Mouse (Mus musculus) liver, embryonic 12.5 days (tissue): Measurements from ENCODE around the gene Rora. TPM values are rescaled to one million over a fixed set of nuclear protein-coding genes. Genes with fewer than 3 reads are reported as not detected.

Experiments used
- ATAC-seq: fragments of 200-750 bp; cut with Nextera tagmentation; 2 replicates; pipeline ENCODE4 v1.8.0; 2017; ENCODE audit warnings: moderate number of reproducible peaks, mild to moderate bottlenecking, moderate library complexity
- H3K27ac ChIP-seq: fragments of 300-500 bp; sonication (generic); 2 replicates; pipeline ENCODE4 v1.5.1; 2016; ENCODE audit warnings: mild to moderate bottlenecking
- H3K27me3 ChIP-seq: fragments of 300-500 bp; sonication (generic); replicated peaks from 2 replicates; pipeline ENCODE4 v1.6.1; 2016; ENCODE audit warnings: mild to moderate bottlenecking, moderate library complexity
- H3K36me3 ChIP-seq: fragments of 300-500 bp; sonication (generic); 2 replicates; pipeline ENCODE4 v1.6.1; 2016; ENCODE audit warnings: mild to moderate bottlenecking, moderate library complexity
- H3K4me1 ChIP-seq: fragments of 300-500 bp; sonication (generic); 2 replicates; pipeline ENCODE4 v1.6.1; 2016
- H3K4me2 ChIP-seq: fragments of 300-500 bp; sonication (generic); 2 replicates; pipeline ENCODE4 v1.6.1; 2016; ENCODE audit warnings: mild to moderate bottlenecking, moderate library complexity
- H3K4me3 ChIP-seq: fragments of 300-500 bp; sonication (generic); 2 replicates; pipeline ENCODE4 v1.5.1; 2016; ENCODE audit warnings: mild to moderate bottlenecking, moderate library complexity
- H3K9ac ChIP-seq: fragments of 300-500 bp; sonication (generic); 2 replicates; pipeline ENCODE4 v1.6.1; 2016; ENCODE audit warnings: mild to moderate bottlenecking, moderate library complexity
- H3K9me3 ChIP-seq: fragments of 300-500 bp; sonication (generic); replicated peaks from 2 replicates; pipeline ENCODE4 v1.6.1; 2016; ENCODE audit warnings: mild to moderate bottlenecking, moderate library complexity
- WGBS: fragments of 180-500 bp; shearing (Covaris S2); methylation state at CpG from one replicate; pipeline ENCODE4 v1.1.7; 2016; ENCODE audit not compliant: insufficient replicate concordance; 5-methylcytosine and 5-hydroxymethylcytosine counted together
- polyA plus RNA-seq: library from polyadenylated mRNA; unstranded; fragments of >200 nt; fragmentation: Nextera tagmentation; extraction: Ambion mirVana; gene quantifications from 2 replicates; pipeline ENCODE4 v1.2.1, GENCODE M21; 2016

Gene Rora
- polyA plus RNA-seq, 1 experiment from 2014 or later = 2.4 TPM

DNA sequence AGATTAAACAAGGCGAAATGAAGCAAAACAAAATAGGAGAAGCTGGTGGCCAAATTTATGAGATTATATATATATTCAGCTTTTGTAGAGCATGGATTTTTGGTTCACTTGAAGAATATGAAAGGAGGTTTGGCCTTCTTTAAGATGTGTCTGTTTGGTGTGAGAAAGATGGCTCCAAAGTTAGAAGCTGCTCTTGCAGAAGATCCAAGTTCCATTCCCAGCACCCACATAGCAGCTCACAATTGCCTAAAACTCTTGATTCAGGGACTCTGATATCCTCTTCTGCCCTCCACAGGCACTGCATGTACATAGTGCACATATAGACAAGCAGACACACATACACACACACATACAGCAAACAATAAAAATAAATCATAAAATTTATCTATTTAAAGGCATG lies 668.4 kb downstream of the Rora start:
- Histone ChIP-seq H3K9me3 (no peaks in the 10 kb centered on the region), H3K36me3 (no peaks in the 10 kb centered on the region), H3K9ac (no peak overlapping the region), H3K4me1 (peaks cover 21% of the 10 kb centered on the region), H3K27ac (no peak overlapping the region), H3K4me2 (no peak overlapping the region), H3K4me3 (no peak overlapping the region), H3K27me3 (no peaks in the 10 kb centered on the region)
- no peak for ATAC-seq
- WGBS = 83% methylated on average over 1 of the region's 1 CpGs

DNA sequence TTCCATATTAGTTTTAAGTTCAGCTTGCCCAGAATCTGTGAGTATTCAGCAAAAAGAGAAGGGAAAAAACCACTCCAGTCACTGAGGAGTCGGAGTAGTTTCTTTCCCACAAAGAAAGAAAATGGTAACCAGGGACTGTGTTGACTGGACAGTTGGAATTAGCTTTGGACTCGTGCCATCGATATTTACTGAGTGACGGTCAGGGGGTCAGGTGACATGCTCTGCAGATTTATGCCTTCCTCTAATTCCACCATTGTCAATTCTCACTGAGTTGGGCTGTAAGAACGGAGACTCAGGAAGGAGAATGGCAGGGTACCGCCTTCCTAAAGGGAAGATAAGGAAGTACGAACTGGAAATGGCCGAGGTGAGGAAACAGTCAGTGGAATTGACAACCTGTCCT lies 670.2 kb downstream of the Rora start:
- Histone ChIP-seq H3K27me3 (no peaks in the 10 kb centered on the region), H3K27ac (no peak overlapping the region), H3K36me3 (no peaks in the 10 kb centered on the region), H3K4me2 (peak overlapping the region; percentile 16; the same call in 1 of the 2 replicates), H3K4me3 (no peak overlapping the region), H3K4me1 (peaks cover 21% of the 10 kb centered on the region), H3K9ac (no peak overlapping the region), H3K9me3 (no peaks in the 10 kb centered on the region)
- no peak for ATAC-seq
- 40% methylated on average over 8 of the region's 8 CpGs for WGBS

DNA sequence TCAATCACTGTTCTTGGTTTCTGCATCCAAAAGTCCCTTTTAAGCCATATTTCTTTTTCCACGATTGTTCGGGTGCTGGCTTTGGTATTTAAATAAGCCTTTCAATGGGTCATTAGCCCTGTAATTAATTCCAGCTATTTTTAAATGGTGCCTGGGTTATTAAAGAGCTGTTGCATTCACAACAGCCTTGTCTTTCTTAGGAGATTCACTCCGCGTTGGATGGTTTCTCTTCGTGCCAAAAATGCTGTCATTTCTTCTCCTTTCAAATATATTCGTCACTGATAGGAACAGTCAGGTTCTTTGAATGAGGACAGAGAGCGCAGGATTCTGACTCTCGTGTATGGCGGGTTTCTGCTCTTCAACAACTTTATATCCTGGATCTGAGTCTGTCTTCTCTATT lies 673.5 kb downstream of the Rora start:
- H3K27me3 ChIP-seq = no peaks in the 10 kb centered on the region
- H3K36me3 ChIP-seq = no peaks in the 10 kb centered on the region
- H3K9me3 ChIP-seq = no peaks in the 10 kb centered on the region
- WGBS = 75% methylated on average over 9 of the region's 9 CpGs
- no peak overlapping the region for H3K4me2 ChIP-seq
- peaks cover 18% of the 10 kb centered on the region for H3K4me1 ChIP-seq
- no peak overlapping the region for H3K9ac ChIP-seq
- H3K4me3 ChIP-seq = no peak overlapping the region
- no peak for ATAC-seq
- no peak overlapping the region for H3K27ac ChIP-seq

DNA sequence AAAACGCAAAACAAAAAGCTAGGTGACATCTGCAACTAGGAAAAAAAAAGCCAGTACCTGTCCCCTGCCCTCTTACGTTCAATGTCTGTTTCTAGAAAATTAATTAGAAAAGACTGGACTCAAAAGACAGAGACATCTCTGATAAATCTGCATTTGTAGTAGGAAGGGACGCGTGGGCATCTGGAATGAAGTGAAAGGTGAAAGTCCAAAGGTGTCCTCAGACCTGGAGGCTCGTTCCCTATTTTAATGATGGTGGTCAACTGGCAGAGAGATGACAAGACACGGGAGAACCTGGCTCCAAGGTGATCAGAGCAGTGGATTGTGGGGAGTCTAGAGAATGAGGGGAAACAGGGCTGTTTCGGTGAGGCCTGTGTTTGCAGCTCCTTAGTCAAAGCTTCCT lies 674.0 kb downstream of the Rora start:
- Histone ChIP-seq H3K36me3 (no peaks in the 10 kb centered on the region), H3K9me3 (no peaks in the 10 kb centered on the region), H3K27ac (no peak overlapping the region), H3K27me3 (no peaks in the 10 kb centered on the region), H3K4me1 (peaks cover 15% of the 10 kb centered on the region), H3K4me2 (no peak overlapping the region), H3K9ac (no peak overlapping the region), H3K4me3 (no peak overlapping the region)
- no peak for ATAC-seq
- 73% methylated on average over 7 of the region's 7 CpGs for WGBS

DNA sequence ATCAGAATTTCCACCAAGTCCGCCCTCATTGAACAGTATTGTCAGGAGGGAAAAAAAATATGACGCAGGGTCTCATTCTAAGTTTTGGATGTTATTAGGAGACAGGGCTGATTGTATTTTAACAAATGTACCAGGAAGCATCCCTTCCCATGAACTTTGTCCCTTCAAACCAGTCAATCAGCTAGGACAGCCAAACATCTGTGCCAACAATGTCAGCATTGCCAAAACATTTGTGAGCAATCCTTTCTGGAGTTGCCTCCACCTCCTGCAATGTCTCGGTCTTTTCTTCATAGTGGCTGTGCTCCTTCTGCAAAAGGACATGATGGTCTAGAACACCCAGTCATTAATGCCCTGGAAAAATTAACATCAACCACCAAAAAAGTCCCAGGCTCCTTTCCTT lies 678.2 kb downstream of the Rora start:
- no peak overlapping the region for H3K4me2 ChIP-seq
- no peaks in the 10 kb centered on the region for H3K9me3 ChIP-seq
- 78% methylated on average over 3 of the region's 3 CpGs for WGBS
- no peak overlapping the region for H3K9ac ChIP-seq
- ATAC-seq = no peak
- H3K4me3 ChIP-seq = no peak overlapping the region
- H3K27me3 ChIP-seq = no peaks in the 10 kb centered on the region
- H3K27ac ChIP-seq = no peak overlapping the region
- 0 out of 2 replicates have a peak, but pooled peaks cover 9% of the 10 kb centered on the region for H3K4me1 ChIP-seq
- H3K36me3 ChIP-seq = no peaks in the 10 kb centered on the region

DNA sequence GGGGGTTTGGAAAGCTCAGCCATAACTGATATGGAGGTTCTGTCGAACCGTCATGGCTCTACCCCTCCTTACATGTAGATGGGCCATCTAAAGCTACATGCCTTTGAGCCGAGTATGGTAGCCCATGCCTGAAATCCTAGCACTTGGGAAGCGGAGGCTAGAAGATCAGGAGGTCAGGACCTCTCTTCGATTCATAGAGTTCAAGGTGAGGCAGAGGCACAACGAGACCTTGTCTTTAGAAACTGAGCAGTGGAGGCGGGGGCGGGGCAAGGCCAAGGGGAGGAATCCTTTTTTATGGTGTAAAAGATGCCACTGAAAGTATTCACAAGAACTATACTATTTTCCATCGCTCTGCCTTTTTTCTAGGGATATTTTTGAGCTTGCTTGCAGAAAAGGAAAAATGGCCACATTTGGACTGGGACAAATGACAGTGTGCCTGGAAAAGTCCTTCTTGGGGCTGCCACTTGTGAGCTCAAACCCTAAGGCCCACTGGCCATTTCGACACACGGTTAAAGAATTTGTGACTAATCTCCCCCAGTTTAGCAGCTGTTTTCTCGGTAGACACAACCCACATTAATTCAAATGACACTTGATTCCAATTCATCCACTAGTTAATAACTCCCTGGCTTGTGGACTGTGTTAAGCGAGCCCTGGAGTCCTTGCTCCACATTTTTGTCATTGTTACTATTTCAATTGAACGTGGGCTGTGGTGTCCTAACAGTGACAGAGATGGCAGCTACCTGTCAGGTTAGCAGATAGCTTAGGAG lies 679.4 kb downstream of the Rora start:
- H3K4me3 ChIP-seq = no peak overlapping the region
- WGBS = 74% methylated on average over 14 of the region's 14 CpGs

DNA sequence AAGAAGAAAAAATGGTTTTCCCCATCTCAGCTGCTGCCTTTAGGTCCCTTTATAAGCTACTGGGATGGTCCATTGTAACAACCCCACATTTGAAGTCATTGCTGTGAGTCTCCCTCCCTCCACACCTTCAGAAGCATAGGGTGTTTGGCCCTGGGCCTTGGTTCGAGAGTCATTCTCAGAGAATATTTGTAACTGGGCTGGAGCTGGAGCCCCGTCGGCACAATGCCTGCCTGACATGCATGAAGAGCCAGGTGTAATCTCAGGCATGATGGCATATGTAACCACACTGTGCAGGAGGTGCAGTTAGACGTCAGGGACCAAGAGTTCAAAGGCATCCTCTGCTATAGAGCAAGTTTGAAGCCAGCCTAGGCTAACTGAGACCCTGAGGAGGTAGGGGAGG lies 680.1 kb downstream of the Rora start:
- WGBS = 65% methylated on average over 4 of the region's 4 CpGs
- no peak overlapping the region for H3K9ac ChIP-seq

More for the DNA sequence above, 679.4 kb downstream of the Rora start:
- Histone ChIP-seq H3K4me1 (0 out of 2 replicates have a peak, but pooled peaks cover 9% of the 10 kb centered on the region), H3K27me3 (no peaks in the 10 kb centered on the region), H3K9me3 (no peaks in the 10 kb centered on the region), H3K27ac (no peak overlapping the region), H3K36me3 (no peaks in the 10 kb centered on the region), H3K9ac (no peak overlapping the region), H3K4me2 (no peak overlapping the region)
- ATAC-seq = no peak

DNA sequence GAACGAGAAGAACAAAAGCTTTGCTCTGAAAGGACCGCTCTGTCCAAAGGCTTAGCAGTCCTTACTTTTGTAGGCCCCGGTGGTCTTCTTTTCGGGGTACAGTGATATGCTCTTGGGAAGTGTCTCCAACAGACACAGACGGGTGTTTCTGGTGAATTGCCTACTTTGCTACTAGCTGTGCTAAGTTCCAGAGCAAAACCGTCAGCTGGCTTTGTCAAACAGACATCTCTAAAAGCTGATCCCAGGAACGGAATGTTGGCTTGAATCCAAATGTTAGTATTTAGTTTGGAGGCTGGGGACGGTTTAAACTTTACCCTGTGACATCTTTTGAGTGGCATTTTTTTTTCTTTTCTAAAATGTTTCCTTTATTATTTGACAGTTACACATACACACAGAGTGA lies 680.5 kb downstream of the Rora start:
- 62% methylated on average over 8 of the region's 8 CpGs for WGBS
- no peaks in the 10 kb centered on the region for H3K9me3 ChIP-seq
- no peaks in the 10 kb centered on the region for H3K36me3 ChIP-seq
- no peak overlapping the region for H3K4me2 ChIP-seq
- H3K27ac ChIP-seq = no peak overlapping the region
- H3K4me3 ChIP-seq = no peak overlapping the region
- H3K27me3 ChIP-seq = no peaks in the 10 kb centered on the region
- H3K9ac ChIP-seq = no peak overlapping the region
- ATAC-seq = no peak
- H3K4me1 ChIP-seq = 0 out of 2 replicates have a peak, but pooled peaks cover 9% of the 10 kb centered on the region

More for the DNA sequence above, 680.1 kb downstream of the Rora start:
- 0 out of 2 replicates have a peak, but pooled peaks cover 9% of the 10 kb centered on the region for H3K4me1 ChIP-seq
- no peaks in the 10 kb centered on the region for H3K27me3 ChIP-seq
- H3K9me3 ChIP-seq = no peaks in the 10 kb centered on the region
- no peak overlapping the region for H3K4me3 ChIP-seq
- no peak for ATAC-seq
- 0 out of 2 replicates have a peak overlapping the region, but pooled peaks have one; percentile 7 for H3K27ac ChIP-seq
- H3K36me3 ChIP-seq = no peaks in the 10 kb centered on the region
- H3K4me2 ChIP-seq = no peak overlapping the region

DNA sequence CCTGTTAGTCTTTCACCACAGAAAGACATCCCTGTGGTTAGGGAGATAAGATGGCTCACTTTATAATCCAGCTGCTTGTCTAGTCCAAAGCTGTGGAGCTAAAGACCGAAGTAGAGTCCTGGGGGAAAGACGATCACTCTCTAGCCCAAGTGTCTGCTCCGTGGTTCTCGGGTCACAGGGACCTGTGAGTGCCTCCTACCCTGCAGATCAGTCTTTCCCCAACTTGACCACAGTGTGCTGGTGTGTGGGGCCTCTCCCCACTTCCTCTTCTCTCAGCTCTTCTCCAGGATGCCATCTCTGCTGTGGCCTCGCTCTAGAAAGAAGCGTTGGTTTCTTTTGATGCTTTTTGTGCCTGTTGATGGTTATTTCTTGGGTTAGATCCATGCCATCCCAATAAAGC lies 682.5 kb downstream of the Rora start:
- H3K27me3 ChIP-seq = no peaks in the 10 kb centered on the region
- no peak overlapping the region for H3K4me3 ChIP-seq
- 21% methylated on average over 6 of the region's 6 CpGs for WGBS
- H3K36me3 ChIP-seq = no peaks in the 10 kb centered on the region
- no peak overlapping the region for H3K4me2 ChIP-seq
- H3K9ac ChIP-seq = no peak overlapping the region
- no peaks in the 10 kb centered on the region for H3K9me3 ChIP-seq
- H3K27ac ChIP-seq = no peak overlapping the region
- ATAC-seq = no peak
- H3K4me1 ChIP-seq = 0 out of 2 replicates have a peak, but pooled peaks cover 9% of the 10 kb centered on the region

DNA sequence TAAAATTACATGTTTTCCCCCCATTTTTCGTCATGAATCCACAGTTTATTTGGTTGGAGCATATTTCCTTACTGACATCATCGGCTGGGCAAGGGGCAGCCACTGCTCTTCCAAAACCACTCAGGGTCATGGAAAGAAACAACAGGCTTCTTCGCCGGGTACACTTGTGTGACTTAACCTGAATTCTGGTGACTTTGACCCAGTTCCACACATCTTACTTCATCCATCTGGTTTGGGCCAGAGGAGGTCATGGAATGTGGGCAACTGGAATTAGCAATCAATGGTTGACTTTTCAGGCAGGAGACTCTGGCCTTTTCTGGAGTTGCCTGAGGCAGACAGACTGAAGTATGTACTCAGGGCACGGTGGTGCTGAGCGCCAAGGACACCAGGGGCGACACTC lies 685.6 kb downstream of the Rora start:
- Histone ChIP-seq H3K4me2 (no peak overlapping the region), H3K4me1 (0 out of 2 replicates have a peak, but pooled peaks cover 9% of the 10 kb centered on the region), H3K27me3 (no peaks in the 10 kb centered on the region), H3K4me3 (no peak overlapping the region), H3K9ac (no peak overlapping the region), H3K9me3 (no peaks in the 10 kb centered on the region), H3K27ac (no peak overlapping the region), H3K36me3 (no peaks in the 10 kb centered on the region)
- no peak for ATAC-seq
- 75% methylated on average over 7 of the region's 7 CpGs for WGBS

DNA sequence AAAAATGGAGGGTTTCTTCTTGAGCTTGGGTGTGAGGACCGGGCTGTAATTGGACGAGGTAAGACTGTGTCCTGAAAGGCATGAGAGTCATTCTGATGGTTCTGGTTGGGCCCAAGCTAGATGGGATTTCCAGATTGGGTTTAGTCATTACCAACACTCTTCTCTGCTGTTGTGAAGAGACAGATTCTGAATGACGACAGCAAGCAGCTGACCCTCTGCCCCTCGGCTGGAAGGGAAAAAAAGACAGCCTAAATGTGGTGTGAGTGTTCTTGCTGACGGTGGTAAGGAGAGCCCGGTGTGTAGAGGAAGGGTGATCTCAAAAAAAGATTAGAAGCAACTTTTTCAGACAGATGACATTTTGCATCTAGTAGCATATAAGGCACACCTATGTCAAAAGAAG lies 686.2 kb downstream of the Rora start:
- H3K27ac ChIP-seq = no peak overlapping the region
- no peaks in the 10 kb centered on the region for H3K27me3 ChIP-seq
- H3K36me3 ChIP-seq = no peaks in the 10 kb centered on the region
- 63% methylated on average over 6 of the region's 6 CpGs for WGBS
- no peak overlapping the region for H3K4me2 ChIP-seq
- H3K4me1 ChIP-seq = 0 out of 2 replicates have a peak, but pooled peaks cover 3% of the 10 kb centered on the region
- H3K4me3 ChIP-seq = no peak overlapping the region
- H3K9me3 ChIP-seq = no peaks in the 10 kb centered on the region
- no peak overlapping the region for H3K9ac ChIP-seq
- ATAC-seq = no peak

DNA sequence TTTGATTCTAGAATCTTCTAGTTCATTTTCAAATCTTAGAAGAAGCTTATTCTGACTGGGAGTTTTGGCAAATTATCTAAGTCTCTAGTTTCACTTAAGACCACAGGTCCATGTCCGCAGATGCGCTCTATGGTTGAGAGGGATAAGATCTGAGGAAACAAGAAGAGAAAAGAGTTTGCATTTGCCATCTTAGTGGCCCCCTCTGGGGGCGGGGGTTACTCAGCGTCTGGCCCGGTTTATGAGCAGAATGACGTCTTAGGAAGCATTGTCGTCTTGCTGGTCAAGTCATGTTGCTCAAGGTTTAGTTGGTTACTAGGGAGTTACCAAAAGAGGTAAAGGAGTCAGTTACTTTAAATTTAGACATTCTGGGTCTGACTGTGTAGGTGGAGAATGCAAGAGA lies 686.8 kb downstream of the Rora start:
- 79% methylated on average over 7 of the region's 7 CpGs for WGBS
- H3K9ac ChIP-seq = no peak overlapping the region
- no peak for ATAC-seq
- no peaks in the 10 kb centered on the region for H3K27me3 ChIP-seq
- H3K36me3 ChIP-seq = no peaks in the 10 kb centered on the region
- H3K4me3 ChIP-seq = no peak overlapping the region
- H3K4me1 ChIP-seq = peaks cover 4% of the 10 kb centered on the region; the same call in 1 of the 2 replicates
- H3K9me3 ChIP-seq = no peaks in the 10 kb centered on the region
- H3K27ac ChIP-seq = no peak overlapping the region
- no peak overlapping the region for H3K4me2 ChIP-seq
